Mouse (Mus musculus) limb, embryonic 12.5 days (tissue): ENCODE data around the gene Fpgs. TPM values are rescaled to one million over a fixed set of nuclear protein-coding genes. Genes with fewer than 3 reads are reported as not detected.

ENCODE experiments used
- ATAC-seq: fragments of 200-750 bp; cut with Nextera tagmentation; 2 replicates; pipeline ENCODE4 v1.8.0; 2017; ENCODE audit warnings: low read depth, moderate TSS enrichment; ENCODE audit not compliant: insufficient number of reproducible peaks, insufficient read depth, low FRiP score, low TSS enrichment
- H3K27ac ChIP-seq: fragments of 300-500 bp; sonication (generic); 2 replicates; pipeline ENCODE4 v1.5.1; 2016; ENCODE audit warnings: mild to moderate bottlenecking, moderate library complexity
- H3K27me3 ChIP-seq: fragments of 300-500 bp; sonication (generic); 2 replicates; pipeline ENCODE4 v1.6.1; 2016; ENCODE audit warnings: mild to moderate bottlenecking, moderate library complexity
- H3K36me3 ChIP-seq: fragments of 300-500 bp; sonication (generic); 2 replicates; pipeline ENCODE4 v1.6.1; 2016; ENCODE audit warnings: mild to moderate bottlenecking, moderate library complexity
- H3K4me1 ChIP-seq: fragments of 300-500 bp; sonication (generic); replicated peaks from 2 replicates; pipeline ENCODE4 v1.6.1; 2016
- H3K4me2 ChIP-seq: fragments of 300-500 bp; sonication (generic); 2 replicates; pipeline ENCODE4 v1.6.1; 2016; ENCODE audit warnings: mild to moderate bottlenecking, moderate library complexity
- H3K4me3 ChIP-seq: fragments of 300-500 bp; sonication (generic); replicated peaks from 2 replicates; pipeline ENCODE4 v1.5.1; 2016; ENCODE audit warnings: mild to moderate bottlenecking
- H3K9ac ChIP-seq: fragments of 300-500 bp; sonication (generic); replicated peaks from 2 replicates; pipeline ENCODE4 v1.6.1; 2016; ENCODE audit warnings: mild to moderate bottlenecking, moderate library complexity
- H3K9me3 ChIP-seq: fragments of 300-500 bp; sonication (generic); 2 replicates; pipeline ENCODE4 v1.6.1; 2016; ENCODE audit warnings: mild to moderate bottlenecking, moderate library complexity
- WGBS: fragments of 180-500 bp; shearing (Covaris S2); methylation state at CpG from one replicate; pipeline ENCODE4 v1.1.7; 2016; 5-methylcytosine and 5-hydroxymethylcytosine counted together
- microRNA counts: library from miRNA; unstranded; fragments of <30 nt; microRNA quantifications from one replicate; lab custom pipeline; 2017
- microRNA-seq: library from miRNA; unstranded; fragments of <30 nt; microRNA quantifications from one replicate; pipeline ENCODE4, GENCODE M21; 2017
- polyA plus RNA-seq: library from polyadenylated mRNA; unstranded; fragments of >200 nt; fragmentation: Nextera tagmentation; extraction: Ambion mirVana; gene quantifications from 2 replicates; pipeline ENCODE4 v1.2.1, GENCODE M21; 2016

The Fpgs gene
- polyA plus RNA-seq, 1 experiment from 2014 or later: 31.0 TPM

DNA sequence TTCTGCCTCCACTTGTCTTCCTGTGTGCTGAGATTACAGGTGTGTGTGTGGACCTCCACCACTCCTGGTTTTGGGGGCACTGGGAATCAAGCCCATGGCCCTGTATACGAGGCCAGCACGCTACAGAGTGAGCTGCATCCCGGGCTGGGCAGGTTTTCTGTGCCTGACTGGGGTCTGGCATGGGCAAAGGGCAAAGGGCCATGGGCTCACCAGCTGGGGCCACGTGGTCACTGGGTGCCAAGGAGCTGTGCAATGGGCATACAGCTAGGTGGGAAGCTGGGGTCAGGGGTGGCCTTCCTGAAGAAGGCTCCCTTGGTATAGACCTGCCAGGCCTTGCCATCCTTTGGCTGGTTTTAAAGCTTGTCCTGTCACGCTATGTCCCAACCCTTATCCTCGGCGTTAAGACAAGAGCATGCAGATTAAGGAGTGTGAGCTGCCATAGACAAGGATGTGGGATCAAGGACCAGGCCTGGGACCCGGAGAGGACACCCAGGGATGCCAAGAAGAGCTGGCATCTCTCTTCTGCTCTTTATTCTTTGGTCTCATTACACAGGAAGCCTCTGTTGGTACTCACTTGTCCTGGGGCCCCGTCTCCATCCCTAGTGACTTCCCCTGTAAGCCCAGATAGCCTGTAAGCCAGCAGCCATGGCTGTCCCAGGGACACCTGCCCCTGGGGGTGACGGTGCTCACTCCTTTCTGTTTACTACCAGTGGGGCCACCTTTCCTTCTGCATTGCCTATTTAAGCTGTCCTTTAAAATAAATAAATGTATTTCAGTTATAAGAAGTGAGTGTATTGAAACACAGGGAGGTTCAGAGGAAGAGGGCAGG lies 69.5 kb downstream of the Fpgs start:
- 0 out of 2 replicates have a peak overlapping the region, but pooled peaks have one; percentile 4 for H3K27ac ChIP-seq
- H3K36me3 ChIP-seq: no peaks in the 10 kb centered on the region; the same call in 1 of the 2 replicates
- H3K9ac ChIP-seq: no peak overlapping the region
- H3K9me3 ChIP-seq: no peaks in the 10 kb centered on the region
- H3K4me2 ChIP-seq: no peak overlapping the region
- H3K27me3 ChIP-seq: no peaks in the 10 kb centered on the region
- H3K4me3 ChIP-seq: no peak overlapping the region
- no peak for ATAC-seq
- 85% methylated on average over 10 of the region's 10 CpGs for WGBS
- peaks cover 16% of the 10 kb centered on the region for H3K4me1 ChIP-seq

GRCm38 (mm10) chr2:32633660-32634059 lies 70.3 kb downstream of the Fpgs start:
- no peak for ATAC-seq
- Histone ChIP-seq H3K9me3 (no peaks in the 10 kb centered on the region), H3K9ac (no peak overlapping the region), H3K4me3 (no peak overlapping the region), H3K36me3 (no peaks in the 10 kb centered on the region; the same call in 1 of the 2 replicates), H3K27me3 (no peaks in the 10 kb centered on the region), H3K4me1 (peaks cover 24% of the 10 kb centered on the region), H3K27ac (no peak overlapping the region), H3K4me2 (no peak overlapping the region)
- WGBS: 78% methylated on average over 5 of the region's 5 CpGs

MicroRNAs within 50 kb of the gene (microRNA counts, 519-probe panel; counts per million panel counts)
- microRNA mmu-miR-1954 (lab: Ali Mortazavi, UCI) (not detected), microRNA mmu-miR-2861 (lab: Ali Mortazavi, UCI) (not detected)

Small RNAs within 50 kb of the gene (microRNA-seq; reads per million reads assigned to microRNA genes)
- not detected for gene Gm47291
- gene Mir1954: not detected
- gene Mir2861: not detected
- gene Mir3960: not detected
- gene Mir8093: not detected

Other genes with a start within 250 kb of the Fpgs start
- gene Fam102a, start 168.8 kb downstream of the Fpgs start, polyA plus RNA-seq: 12.3 and 16.0 TPM in 2 replicates
- 99.3 and 99.7 TPM in 2 replicates for gene Dpm2, start 133.3 kb downstream of the Fpgs start, polyA plus RNA-seq
- gene Pip5kl1, start 129.3 kb downstream of the Fpgs start, polyA plus RNA-seq: 3.9 and 5.4 TPM in 2 replicates
- 0.55 TPM in 1 of 2 replicates, not detected in the other for gene 9430097D07Rik, start 128.5 kb downstream of the Fpgs start, polyA plus RNA-seq
- 29.8 and 29.9 TPM in 2 replicates for gene St6galnac4, start 117.0 kb downstream of the Fpgs start, polyA plus RNA-seq
- gene St6galnac6, start 104.4 kb downstream of the Fpgs start, polyA plus RNA-seq: 23.4 and 23.7 TPM in 2 replicates
- gene Ak1, start 82.4 kb downstream of the Fpgs start, polyA plus RNA-seq: 34.3 and 34.4 TPM in 2 replicates
- gene Eng, start 57.5 kb downstream of the Fpgs start, polyA plus RNA-seq: 24.7 and 25.7 TPM in 2 replicates
- gene Cdk9, start 8.9 kb upstream of the Fpgs start, polyA plus RNA-seq: 129 and 136 TPM in 2 replicates
- 17.0 and 17.1 TPM in 2 replicates for gene Sh2d3c, start 16.9 kb upstream of the Fpgs start, polyA plus RNA-seq
- not detected in 2 replicates for gene 6330409D20Rik, start 36.9 kb upstream of the Fpgs start, polyA plus RNA-seq
- 58.8 and 62.7 TPM in 2 replicates for gene Tor2a, start 53.1 kb upstream of the Fpgs start, polyA plus RNA-seq
- gene Ttc16, start 71.5 kb upstream of the Fpgs start, polyA plus RNA-seq: 0.28 and 0.35 TPM in 2 replicates
- 3.8 and 4.2 TPM in 2 replicates for gene Ptrh1, start 71.6 kb upstream of the Fpgs start, polyA plus RNA-seq
- gene Cfap157, start 80.3 kb upstream of the Fpgs start, polyA plus RNA-seq: 0.35 and 1.2 TPM in 2 replicates
- 18.8 and 20.0 TPM in 2 replicates for gene Stxbp1, start 143.1 kb upstream of the Fpgs start, polyA plus RNA-seq
- 48.0 and 48.1 TPM in 2 replicates for gene Fam129b, start 172.0 kb upstream of the Fpgs start, polyA plus RNA-seq